Mouse (Mus musculus) retina, postnatal 1 day (tissue): ENCODE results near the gene Tapbp.
A peak's percentile ranks its signal among the peaks of the same experiment; 100 is the strongest.
"Not testable (repeated sequence)": the region's sequence is repeated elsewhere in the genome, so short reads cannot be mapped to it uniquely, and the experiment has no call there.

Source experiments
- DNase-seq: peaks from one replicate; pipeline ENCODE4 v3.0.0-alpha.2; 2012

Tapbp gene

GRCm38 (mm10) chr17:33915671-33916250 lies at the start of gene Tapbp, which contains the start of gene Zbtb22:
Tapbp (plus strand) TSS chr17:33915899.
Zbtb22 (plus strand) TSS chr17:33915904.
- peak; percentile 100 for DNase-seq

DNA sequence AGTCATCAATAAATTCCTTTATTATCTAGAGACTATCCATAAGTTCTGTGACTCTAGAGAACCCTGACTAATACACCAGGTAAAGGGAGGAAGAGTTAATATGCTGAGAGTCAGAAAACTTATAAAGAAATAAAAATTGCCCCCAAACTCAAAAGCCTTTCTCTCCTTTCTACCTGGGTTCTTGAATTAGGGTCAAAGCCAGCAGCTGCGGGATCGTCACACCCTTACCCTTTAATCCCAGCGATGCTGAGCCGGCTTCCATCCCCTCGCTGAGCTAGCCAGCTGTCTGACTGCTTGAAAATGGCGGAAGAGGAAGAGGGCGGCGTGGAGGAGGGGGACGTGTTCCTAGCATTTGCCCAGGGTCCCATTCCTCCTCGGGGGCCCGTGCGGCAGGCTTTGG lies 42.2 kb upstream of the Tapbp start, which contains the start of gene Gm7029:
Gene Gm7029, plus strand, starts transcription at position 301 of the 400 bp plus-strand sequence.
- not testable (repeated sequence) for DNase-seq

GRCm38 (mm10) chr17:33874411-33874810 lies 41.3 kb upstream of the Tapbp start:
- DNase-seq, result no peak

DNA sequence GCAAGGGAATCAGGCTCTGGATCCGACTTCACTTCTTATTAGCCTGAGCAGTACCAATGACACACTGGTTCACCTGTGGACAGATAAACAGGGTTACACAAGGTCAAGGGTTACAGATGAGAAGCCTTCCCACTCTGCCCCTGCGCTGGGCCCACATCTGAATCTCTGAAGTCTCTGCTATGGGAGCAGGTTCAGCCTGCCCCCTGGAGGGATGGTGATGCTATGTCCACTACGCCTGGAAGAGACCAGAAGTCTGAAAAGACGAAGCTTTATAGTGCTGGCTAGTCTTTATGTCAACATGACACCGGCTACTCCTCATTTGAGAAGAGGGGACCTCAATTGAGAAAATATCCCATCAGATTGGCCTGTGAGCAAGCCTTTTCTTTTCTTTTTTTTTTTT lies 39.9 kb upstream of the Tapbp start:
- DNase-seq, result peak; percentile 17

DNA sequence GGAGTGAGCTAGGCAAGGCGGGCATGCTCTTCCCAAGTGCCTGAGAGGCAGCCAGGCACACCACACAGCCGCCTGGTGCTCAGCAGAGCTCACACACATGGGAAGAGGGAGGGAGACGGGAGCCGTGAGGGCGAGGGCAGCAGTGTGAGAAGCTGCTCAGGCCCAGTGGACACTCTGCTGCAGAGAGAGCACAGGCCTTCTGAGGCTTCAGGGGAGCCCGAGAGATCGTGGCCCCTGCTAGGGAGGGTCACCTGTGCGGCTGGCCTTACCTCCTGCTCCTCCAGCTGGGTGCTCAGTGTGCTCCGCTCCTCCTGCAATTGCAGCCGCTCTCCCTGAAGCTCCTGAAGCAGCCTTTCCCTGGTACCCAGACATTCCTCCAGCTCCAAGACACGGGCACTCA lies 31.4 kb upstream of the Tapbp start:
- not testable (repeated sequence) for DNase-seq

DNA sequence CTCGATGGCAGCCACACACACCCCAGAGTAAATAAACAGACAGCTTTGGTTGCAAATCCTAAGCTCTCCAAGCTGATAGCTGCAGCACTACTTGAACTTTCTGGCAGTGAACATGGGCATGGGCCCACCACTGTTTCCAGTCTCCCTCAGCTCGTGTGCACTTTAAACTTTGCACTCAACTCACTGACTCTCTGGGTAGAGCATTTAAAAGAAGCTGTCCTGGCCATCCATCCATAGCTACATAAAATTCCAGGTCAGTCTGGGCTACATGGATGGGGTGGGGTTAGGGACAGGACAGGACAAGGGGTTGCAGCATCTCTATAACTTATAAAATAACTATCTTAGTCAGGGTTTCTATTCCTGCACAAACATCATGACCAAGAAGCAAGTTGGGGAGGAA lies 27.9 kb upstream of the Tapbp start:
- DNase-seq, result not testable (repeated sequence)

DNA sequence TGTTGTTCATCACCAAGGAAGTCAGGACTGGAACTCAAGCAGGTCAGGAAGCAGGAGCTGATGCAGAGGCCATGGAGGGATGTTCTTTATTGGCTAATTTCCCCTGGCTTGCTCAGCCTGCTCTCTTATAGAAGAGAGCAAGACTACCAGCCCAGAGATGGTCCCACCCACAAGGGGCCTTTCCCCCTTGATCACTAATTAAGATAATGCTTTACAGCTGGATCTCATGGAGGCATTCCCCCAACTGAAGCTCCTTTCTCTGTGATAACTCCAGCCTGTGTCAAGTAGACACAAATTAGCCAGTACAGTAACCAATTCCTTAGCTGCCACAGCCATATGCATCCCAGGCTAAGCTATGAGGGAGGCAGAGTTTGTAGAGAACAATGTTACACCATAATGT lies 27.5 kb upstream of the Tapbp start:
- not testable (repeated sequence) for DNase-seq

DNA sequence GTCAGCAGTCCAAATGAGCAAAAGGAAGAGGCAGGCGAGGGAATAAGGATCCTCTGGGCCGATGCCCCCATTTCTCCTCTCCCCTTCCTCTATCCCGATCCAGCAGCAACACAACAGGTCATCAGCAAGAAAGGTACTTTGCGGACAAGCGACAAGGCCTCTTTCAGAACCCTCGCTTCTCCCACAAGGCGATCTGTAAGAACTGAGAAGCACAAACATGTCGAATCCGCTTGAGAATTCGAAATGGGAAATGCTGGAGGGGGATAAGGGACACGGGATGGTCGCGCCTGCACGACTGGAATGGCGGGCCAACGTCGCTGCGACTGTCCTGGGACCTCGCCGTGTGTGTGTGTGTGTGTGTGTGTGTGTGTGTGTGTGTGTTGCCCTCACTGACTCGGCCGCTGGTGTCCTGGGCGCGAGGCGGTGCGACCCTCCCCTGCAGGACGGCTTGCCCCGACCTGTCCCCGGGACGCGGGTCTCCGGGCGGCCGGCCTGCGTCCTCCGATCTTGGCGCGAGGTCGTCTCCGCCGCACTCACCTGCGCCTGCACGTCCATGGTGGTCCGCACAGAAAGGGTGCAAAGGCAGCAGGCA lies 25.7 kb upstream of the Tapbp start:
- DNase-seq, result not testable (repeated sequence)

GRCm38 (mm10) chr17:33890533-33891059 lies 25.1 kb upstream of the Tapbp start, which contains the start of gene Kifc1:
Kifc1 (minus strand) TSS chr17:33890661.
- DNase-seq, result peak; percentile 100

GRCm38 (mm10) chr17:33891357-33891756 lies 24.3 kb upstream of the Tapbp start:
- DNase-seq, result no peak

DNA sequence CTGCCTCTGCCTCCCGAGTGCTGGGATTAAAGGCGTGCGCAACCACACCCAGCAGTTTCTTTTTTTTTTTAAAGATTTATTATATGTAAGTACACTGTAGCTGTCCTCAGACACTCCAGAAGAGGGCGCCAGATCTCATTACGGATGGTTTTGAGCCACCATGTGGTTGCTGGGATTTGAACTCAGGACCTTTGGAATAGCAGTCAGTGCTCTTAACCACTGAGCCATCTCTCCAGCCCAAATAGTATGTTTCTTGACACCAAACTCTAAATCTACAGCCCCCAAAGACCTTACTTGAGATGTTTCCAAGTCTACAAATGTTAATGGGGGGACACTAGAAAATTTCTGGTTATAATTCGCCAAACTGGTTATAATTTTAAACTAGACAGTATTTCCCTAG lies 23.8 kb upstream of the Tapbp start:
- DNase-seq, result not testable (repeated sequence)

DNA sequence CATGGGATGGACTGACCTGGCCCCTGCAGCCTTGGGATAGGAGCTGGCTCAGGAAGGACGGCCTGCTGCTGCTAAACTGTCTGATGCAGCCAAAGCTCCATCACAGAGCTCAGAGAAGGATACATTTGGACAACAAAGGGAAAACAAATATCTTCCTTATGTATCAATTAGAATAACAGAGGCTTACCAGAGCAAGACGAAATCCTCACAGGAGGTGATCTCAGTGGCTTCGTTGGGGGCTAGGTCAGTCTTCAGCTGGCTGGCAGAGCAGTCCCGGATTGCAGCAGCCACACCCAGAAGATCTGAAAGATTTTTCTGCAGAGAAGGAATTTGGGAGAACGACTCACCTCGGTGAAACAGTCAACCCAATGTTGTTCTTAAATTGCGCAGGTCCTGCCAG lies 23.3 kb upstream of the Tapbp start:
- no peak for DNase-seq

DNA sequence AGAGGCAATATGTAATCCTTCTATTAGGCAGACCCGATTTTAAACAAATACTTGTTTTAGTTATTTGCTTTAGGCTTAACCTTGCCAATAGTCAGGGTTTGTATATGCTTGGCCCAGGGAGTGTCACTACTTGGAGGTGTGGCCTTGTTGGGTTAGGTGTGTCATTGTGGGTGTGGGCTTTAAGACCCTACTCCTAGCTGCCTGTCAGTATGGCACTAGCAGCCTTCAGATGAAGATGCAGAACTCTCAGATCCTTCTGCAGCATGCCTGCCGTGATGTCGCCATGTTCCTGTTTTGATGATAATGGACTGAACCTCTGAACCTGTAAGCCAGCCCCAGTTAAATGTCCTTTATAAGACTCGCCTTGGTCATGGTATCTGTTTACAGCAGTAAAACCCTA lies 22.7 kb upstream of the Tapbp start:
- not testable (repeated sequence) for DNase-seq

DNA sequence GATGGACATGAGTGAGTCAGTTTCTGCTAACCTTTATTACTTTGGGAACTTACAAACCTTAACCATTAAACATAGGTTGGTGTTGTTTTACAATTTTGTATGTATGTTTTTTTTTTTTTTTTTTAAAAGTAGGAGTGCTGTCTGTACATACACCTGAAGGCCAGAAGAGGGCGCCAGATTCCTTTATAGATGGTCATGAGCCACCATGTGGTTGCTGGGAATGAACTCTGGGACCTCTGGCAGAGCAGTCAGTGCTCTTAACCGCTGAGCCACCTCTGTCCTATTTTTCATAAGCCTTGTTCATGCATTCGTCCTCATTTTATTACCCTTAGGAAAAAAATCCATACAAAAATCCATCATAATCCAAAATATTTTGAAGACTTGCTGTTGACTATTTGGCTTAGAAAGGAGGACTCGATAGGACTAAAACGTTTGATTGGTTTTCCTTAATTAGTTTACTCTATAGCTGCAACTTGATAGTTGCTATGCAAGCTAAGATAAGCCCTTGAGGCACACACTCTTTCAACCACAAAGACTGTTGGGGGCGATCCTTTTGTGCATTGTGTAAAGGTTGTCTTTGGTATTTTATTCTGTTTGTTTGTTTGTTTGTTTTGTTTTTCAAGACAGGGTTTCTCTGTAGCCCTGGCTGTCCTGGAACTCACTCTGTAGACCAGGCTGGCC lies 18.4 kb upstream of the Tapbp start:
- DNase-seq, result peak; percentile 84

- DNase-seq, result not testable (repeated sequence)
Measured at GRCm38 (mm10) chr17:33898193-33898592, 17.5 kb upstream of the Tapbp start.

DNA sequence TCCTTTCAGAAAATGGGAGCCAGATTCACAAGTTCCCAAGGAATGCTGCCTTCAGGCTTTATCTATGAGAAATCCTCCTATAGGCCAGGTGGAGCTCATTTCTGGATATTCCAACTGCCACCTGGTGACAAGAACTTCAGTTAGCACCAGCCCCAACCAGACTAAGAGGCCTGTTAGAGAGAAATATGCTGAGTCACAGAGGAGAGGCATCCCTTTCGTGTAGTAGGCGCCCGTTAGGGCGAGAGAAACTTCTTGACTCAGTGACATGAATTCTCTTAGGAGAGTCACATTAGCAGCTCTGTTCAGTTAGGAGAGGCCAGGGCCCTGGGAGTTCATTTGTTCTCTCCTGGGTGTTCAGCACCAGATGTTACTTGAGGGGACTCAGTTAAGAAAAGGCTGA lies 16.1 kb upstream of the Tapbp start:
- no peak for DNase-seq

DNA sequence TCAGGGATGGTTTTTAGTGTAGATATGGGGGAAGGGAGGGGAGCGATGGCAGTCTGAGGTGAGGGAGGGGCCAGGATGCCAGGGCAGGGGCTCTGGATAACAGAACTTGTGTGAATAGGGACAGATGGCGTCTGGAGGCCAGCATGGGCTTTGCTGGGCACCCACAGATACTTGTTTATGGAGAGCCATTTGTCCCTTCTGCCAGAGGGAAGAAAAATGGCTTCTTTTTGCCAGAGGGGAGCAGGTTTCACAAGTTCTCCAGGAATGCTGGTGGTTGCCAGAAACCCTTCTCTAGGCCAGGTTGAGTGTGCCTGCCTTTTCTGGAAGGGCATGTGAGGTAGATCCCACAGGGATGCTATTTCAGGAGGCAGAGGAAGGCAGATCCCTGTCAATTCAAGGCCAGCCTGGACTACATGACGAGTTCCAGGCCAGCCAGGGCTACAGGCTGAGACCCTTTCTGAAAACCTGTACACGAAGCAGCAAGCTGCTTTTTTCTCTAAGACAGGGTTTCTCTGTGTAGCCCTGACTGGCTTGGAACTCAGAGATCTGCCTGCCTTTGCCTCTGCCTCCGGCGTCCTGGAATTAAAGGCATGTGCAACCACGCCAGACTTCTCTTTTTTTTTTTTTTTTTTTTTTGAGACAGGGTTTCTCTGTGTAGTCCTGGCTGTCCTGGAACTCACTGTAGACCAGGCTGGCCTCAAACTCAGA lies 15.3 kb upstream of the Tapbp start:
- no peak for DNase-seq

GRCm38 (mm10) chr17:33900989-33901314 lies 14.7 kb upstream of the Tapbp start:
- DNase-seq, result no peak

- DNase-seq, result no peak
Measured at GRCm38 (mm10) chr17:33901653-33902052, 14.0 kb upstream of the Tapbp start.

DNA sequence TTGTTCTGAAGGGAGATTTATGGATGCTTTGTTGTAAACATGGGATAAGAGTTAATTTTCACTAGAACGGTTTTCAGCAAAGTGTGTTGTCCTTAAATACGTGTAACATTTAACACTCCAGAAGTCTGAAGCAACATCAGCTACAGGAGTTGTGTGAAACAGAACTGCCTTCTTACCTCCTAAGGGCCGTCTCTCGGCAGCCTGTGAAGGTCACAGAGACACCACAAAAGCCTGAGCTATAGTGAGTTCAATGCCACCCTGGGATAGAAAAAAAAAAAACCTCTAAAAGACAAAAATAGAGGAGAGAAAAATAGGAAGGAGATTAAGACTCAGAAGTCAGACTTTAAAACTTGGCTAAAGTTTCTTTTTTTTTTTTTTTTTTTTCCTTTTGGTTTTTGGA lies 13.6 kb upstream of the Tapbp start:
- DNase-seq, result no peak

GRCm38 (mm10) chr17:33902491-33902890 lies 13.2 kb upstream of the Tapbp start:
- DNase-seq, result no peak

DNA sequence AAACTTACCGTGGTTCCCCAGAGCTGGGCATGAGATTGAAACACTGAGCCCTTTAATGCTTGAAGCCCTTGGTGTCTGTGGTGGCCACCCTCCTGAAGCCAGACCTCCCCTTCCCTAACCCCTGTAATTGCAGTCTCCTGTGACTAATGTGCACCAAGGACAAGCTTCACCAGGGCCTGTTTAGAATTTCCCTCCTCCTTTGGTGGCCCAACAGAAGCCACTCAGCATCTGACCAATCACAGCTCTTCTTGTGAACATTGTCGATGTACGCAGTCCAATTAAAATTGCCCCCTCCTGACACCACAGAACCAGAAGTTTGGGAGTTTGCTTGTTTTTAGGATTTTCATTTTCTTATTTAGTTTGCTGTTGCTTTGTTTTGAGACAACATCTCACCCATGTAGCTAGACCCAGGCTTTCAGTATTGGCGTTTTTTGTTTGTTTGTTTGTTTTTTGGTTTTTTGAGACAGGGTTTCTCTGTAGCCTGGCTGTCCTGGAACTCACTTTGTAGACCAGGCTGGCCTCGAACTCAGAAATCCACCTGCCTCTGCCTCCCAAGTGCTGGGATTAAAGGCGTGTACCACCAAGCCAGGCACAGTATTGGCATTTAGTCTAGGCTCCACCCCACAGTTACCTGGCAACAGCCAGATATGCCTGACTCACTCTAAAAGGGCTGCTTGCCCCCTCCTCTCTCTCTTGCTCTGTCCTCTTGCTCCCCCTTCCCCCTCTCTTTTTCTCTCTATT lies 11.6 kb upstream of the Tapbp start:
- not testable (repeated sequence) for DNase-seq

- DNase-seq, result not testable (repeated sequence)
Measured at GRCm38 (mm10) chr17:33904835-33905234, 10.9 kb upstream of the Tapbp start, which contains the start of gene Platr17. Platr17 (plus strand) TSS chr17:33905135.
